Mouse (Mus musculus) erythroblast, embryonic 14.5 days (primary cell): ENCODE data around the gene Rab9b.

Experiments used
- GATA1 ChIP-seq: IDR thresholded peaks from 2 replicates; pipeline ENCODE4 v1.6.1; 2012; ENCODE audit warnings: low read length, inconsistent platforms, mixed read lengths
- TAL1 ChIP-seq: IDR thresholded peaks from 3 replicates; pipeline ENCODE4 v1.6.1; 2012; ENCODE audit warnings: low read length, inconsistent platforms, mixed read lengths

DNA sequence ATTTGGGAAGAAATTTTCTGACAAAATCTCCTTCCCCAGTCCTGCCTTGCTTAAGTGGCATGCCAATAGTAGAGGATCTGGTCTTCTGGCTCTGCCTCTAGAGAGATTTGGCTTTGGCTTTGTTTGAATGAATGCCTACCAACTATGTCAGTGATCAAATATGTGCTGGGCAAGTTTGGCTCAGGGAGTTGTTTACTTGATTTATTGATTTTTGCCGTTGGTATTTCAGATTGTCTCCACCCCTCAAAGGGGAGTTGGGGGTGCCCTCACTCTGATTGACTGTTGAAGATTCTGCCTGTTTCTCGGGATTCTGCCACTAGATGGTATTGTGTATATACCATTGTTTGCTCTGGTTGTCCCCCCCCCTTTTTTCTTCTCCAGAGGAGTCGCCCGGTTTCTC, 35.8 kb upstream of the Rab9b start:
- TF ChIP-seq GATA1 (no peak), TAL1 (no peak)
